Mouse (Mus musculus): Measurements from ENCODE around the gene Btbd19.

Gene Btbd19

DNA sequence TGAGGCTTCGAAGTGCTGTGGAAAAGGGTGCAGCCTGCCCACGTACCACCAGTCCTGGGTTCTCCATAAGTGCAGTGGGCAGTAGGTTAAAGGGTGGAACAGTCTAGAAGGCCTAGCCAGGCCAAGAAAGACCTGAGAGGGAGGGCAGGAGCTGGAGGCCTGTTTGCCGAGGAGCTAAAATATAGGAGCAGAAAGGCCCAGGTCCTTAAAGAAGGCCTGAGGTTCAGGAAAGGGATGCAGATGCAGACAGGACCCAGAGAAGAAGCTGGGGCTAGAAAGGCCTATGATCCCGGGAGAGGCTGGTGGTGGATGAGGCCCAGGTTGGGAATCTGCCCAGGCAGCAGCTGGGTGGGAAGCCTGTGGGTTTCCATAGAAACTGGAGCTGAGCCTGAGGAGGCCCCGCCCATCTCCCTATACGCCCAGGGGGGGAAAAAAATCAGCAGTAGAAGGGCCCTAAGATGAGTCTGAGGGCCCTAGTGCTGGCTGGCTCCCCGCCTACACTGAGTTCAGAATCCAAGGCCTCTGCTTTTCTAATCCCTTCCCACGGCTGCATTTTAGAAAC is at the start of gene Btbd19:
Gene Btbd19, minus strand, starts transcription at position 378 of the 562 bp plus-strand sequence.
- DNase-seq (ENCODE audit: low spot score in 2 of 2), result peak; percentile 76 to 81

DNA sequence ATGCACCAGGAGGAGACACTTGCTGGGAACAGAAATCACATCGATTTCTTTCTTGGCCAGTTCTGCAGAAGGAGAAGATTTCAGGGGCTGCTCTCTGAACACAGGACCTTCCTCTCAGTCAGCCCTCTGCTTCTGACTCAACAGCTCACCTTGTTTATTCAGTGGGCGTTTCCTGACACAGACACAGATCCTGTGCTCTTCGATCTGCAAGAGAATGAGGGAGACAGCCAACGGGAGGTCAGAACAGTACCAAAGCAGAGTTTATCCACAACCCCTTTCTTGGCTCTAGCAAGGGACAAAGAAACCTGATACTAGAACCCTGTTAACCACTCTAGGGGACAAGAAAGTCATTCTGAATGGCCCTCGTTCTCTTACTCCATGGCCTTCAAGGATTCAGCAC is 44.4 kb upstream of the Btbd19 start:
- no peak for DNase-seq (ENCODE audit: low spot score in 2 of 2)

DNA sequence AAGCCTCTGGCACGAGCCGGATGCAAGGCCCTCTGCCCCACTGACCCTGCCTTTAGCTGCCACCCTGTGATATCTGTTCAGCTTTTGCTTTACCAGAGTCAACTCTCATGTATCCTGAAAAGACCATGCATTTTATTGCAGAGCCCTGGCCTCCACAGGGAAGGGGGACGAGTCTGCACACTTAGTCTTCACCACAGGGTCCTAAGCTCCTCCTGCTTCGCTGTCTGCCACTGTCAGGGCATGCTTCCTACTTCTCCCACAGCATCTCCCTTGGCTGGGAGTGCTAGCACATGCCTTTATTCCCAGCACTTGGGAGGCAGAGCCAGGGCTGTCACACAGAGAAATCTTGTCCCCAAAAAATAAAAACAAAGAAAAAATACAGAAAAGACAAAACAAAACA is 35.7 kb upstream of the Btbd19 start:
- DNase-seq (ENCODE audit: low spot score in 2 of 2), result no peak

DNA sequence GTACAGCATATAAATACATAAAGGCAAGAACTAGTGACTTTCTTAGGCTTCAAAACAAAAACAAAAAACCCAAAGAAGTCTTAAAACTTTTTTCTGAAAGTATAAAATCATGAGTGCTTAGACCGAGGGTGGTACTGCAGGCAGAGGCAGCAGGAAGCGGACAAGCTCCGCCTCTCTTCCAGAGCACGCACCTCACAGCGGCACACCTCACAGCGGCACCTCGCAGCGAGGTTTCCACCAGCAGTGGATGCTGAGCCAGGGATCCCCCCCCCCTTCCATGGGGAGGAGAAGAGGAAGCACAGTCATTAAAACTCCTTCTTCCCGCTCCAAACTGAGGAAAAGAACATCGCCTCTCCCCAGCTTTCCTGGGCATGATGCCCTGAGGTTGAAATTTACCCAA is 34.1 kb upstream of the Btbd19 start:
- DNase-seq (ENCODE audit: low spot score in 2 of 2), result no peak

- DNase-seq (ENCODE audit: low spot score in 2 of 2), result no peak
These were observed 30.8 kb upstream of the Btbd19 start for GRCm38 (mm10) chr4:117156372-117156771.

GRCm38 (mm10) chr4:117155792-117156355 is 30.3 kb upstream of the Btbd19 start, which contains the start of gene Rps8:
TSS of gene Rps8 (minus strand) at chr4:117156243.
- peak; percentile 85 to 88 for DNase-seq (ENCODE audit: low spot score in 2 of 2)

DNA sequence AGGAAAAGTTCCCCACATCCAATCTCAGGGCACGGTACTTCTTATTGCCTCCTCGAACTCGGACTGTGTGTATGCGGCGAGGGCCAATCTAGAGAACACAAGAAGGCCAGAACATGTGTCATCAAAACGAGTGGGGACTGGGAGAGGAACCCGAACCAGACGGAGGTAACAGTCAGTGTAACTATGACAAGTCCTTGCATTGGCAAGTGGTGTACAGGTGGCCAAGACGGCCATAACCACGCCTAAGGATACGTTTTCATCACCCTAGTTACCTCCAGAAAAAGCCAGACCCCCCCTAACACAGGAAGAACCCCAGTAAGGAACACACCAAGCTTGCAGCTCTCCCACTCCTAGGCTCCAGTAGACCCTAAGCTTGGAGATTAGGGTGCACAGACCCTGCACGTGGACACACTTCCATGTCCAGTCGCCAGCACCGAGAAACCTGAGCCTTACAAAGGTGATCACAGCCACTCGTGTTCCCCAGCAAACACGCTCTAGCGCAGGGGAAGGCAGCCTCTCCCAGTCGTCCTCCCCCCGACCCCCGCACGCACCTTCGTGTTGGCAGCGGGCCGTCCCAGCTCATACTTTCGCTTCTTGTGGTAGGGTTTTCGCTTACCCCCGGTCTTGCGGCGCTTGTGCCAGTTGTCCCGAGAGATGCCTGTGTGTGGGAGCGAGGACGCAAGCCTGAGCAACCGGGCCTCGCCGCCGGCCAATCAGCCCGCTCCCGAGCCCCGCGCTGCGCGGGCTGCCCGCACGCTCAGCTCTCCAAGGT is 29.7 kb upstream of the Btbd19 start:
- DNase-seq (ENCODE audit: low spot score in 2 of 2), result no peak

- DNase-seq (ENCODE audit: low spot score in 2 of 2), result no peak
These were observed 27.2 kb upstream of the Btbd19 start for GRCm38 (mm10) chr4:117152714-117153113.

GRCm38 (mm10) chr4:117151416-117151815 is 25.9 kb upstream of the Btbd19 start:
- DNase-seq (ENCODE audit: low spot score in 2 of 2), result no peak

DNA sequence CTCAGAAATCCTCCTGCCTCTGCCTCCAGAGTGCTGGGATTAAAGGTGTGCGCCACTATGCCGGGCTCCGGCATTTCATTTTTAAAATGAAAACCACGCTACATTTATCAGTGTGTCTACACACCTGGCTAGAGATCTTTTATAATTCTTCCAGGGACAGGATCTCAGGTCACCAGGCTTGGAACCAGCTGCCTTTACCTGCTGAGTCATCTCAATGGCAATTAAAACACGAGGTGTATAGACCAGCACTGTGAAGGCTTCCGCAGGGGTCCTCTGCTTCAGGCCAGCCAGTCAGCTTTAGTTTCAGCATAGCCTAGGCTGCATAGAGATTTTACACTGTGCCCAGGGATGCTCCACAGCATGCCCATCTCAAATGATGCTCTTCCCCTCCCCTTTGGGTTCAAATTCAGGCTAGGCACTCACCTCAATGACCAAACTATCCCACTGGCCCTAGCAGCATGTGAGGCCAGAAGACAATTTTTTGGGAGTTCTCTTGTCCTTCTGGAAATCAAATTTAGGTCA is 24.7 kb upstream of the Btbd19 start:
- DNase-seq (ENCODE audit: low spot score in 2 of 2), result no peak

GRCm38 (mm10) chr4:117149291-117150211 is 24.0 kb upstream of the Btbd19 start:
- DNase-seq (ENCODE audit: low spot score in 2 of 2), result no peak

- no peak for DNase-seq (ENCODE audit: low spot score in 2 of 2)
These were observed 23.3 kb upstream of the Btbd19 start for GRCm38 (mm10) chr4:117148815-117149214.

DNA sequence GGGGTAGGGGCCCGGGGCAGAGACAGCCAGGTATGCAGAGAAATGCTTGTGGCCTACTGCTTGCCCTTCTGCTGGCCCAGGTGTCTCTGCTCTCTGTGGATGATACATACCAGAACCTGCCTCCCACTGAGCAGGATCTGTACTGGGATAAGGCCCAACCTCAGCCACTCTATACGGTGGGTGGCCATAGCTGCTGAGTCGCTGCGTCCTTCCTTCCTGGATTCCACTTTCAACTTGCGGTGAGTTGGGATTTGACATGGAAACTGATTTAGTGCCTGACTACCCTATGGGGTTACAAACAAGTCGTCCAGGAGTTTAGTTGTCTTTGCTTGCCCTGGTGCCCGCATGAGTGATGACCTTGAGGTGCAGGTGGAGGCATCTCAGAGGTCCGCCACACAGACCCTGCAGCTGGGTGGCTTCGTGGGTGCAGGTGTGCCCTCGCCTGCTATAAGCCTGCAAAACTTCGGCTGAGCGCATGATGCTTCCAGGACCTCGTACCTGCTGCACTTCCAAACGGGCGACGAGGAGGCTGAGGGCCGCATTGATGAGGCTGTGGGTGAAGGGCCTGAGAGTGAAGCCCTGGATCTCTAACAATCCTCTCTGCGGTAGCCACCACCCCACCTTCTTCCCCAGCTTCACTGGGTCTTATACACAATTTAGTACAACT is 22.7 kb upstream of the Btbd19 start:
- no peak for DNase-seq (ENCODE audit: low spot score in 2 of 2)

GRCm38 (mm10) chr4:117146176-117146575 is 20.7 kb upstream of the Btbd19 start:
- DNase-seq (ENCODE audit: low spot score in 2 of 2), result peak; percentile 70 to 72

DNA sequence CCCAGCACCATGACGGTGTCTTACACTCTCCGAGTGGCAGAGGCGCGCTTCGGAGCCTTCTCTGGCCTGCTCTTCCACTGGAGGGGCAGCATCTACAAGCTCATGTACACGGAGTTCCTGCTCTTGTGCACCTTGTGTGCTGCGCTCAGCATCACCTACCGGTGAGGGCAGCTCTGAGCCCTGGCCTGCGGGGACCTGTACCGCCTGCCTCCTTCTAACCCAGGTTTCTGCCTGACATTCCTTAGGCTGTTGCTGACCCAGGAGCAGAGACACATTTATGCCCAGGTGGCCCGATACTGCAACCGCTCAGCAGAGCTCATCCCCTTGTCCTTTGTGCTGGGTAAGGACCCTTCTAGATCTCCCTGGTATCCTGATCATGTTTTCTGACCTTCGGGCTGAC is 19.7 kb upstream of the Btbd19 start:
- DNase-seq (ENCODE audit: low spot score in 2 of 2), result no peak

DNA sequence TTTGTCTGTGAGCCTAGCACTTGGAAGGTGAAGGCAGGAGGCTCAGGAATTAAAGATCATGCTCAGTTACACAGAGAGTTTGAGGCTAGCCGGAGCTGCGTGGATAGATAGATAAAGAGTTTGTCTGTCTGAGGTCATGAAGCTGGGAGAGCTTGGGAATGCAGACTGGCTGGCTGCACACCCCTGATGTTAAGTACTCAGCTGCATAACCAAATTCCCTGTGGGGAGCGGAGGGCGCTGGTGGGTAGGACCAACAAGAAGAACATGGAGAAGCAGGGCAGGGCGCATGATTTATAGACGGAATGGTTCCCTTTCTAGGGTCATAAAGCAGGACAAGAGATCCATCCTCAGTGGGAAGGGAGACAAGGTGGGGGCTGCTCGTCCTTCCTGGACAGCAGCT is 17.5 kb upstream of the Btbd19 start:
- no peak for DNase-seq (ENCODE audit: low spot score in 2 of 2)

GRCm38 (mm10) chr4:117140613-117141012 is 15.1 kb upstream of the Btbd19 start:
- no peak for DNase-seq (ENCODE audit: low spot score in 2 of 2)

DNA sequence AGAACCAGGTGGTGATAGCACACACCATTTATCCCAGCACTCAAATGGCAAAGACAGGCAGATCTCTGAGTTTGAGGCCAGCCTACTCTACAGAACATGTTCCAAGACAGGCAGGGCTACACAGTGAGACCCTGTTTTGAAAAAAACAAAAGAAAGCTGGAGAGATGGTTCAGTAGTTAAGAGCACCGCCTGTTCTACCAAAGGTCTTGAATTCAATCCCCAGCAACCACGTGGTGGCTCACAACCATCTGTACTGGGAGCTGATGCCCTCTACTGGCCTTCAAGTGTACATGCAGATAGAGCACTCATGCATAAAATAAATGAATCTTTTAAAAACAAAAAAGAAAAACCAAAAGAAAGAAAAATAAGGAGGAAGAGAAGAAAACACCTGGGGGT is 13.7 kb upstream of the Btbd19 start:
- no peak for DNase-seq (ENCODE audit: low spot score in 2 of 2)

GRCm38 (mm10) chr4:117138295-117139216 is 13.0 kb upstream of the Btbd19 start:
- no peak for DNase-seq (ENCODE audit: low spot score in 2 of 2)

- DNase-seq (ENCODE audit: low spot score in 2 of 2), result no peak
These were observed 10.5 kb upstream of the Btbd19 start for GRCm38 (mm10) chr4:117136034-117136433.
